Mouse (Mus musculus) kidney, adult 2 months (tissue): Measurements from ENCODE around the gene Ror1.

ENCODE experiments used
- CTCF ChIP-seq: fragments of 200-500 bp; conservative IDR thresholded peaks from 2 replicates; pipeline ENCODE4 v1.5.1; 2011; ENCODE audit warnings: low read depth, mild to moderate bottlenecking, control low read depth, low read length, moderate library complexity, mixed read lengths; ENCODE audit not compliant: insufficient read depth, insufficient read length
- POLR2A ChIP-seq: fragments of 200-500 bp; IDR thresholded peaks from one replicate; pipeline ENCODE4 v1.6.1; 2011; ENCODE audit warnings: low read depth, low read length, control low read depth

GRCm38 (mm10) chr4:100232541-100232940, 136.9 kb downstream of the Ror1 start:
- no peak for TF ChIP-seq CTCF
- no peak for TF ChIP-seq POLR2A
